In genomic region chr1:155483693-155484092, GRCm38 (mm10) we compare ENCODE assay signal across 25 mouse cellular contexts.
A peak's percentile ranks its signal among the peaks of the same experiment; 100 is the strongest.
DNase-seq lines count a peak whose midpoint lies in the region; ATAC-seq and TF ChIP-seq lines count a peak whose summit lies in the region.
"Had no signal": no experiment of that assay in that cellular context is flagged by ENCODE, and none has a peak within 500 bp of the region (broad histone marks: within the 10 kb centered on the region; RNA-seq: fewer than 3 reads in every experiment).

No protein-coding gene starts in this region.

- H3K27me3 ChIP-seq in lung, embryonic 14.5 days (ENCODE audit: insufficient read depth, low read length) = no peaks in the 10 kb centered on the region
- H3K27me3 ChIP-seq: CH12.LX; heart, embryonic 13.5 days; limb, embryonic 12.5 days; liver, embryonic 15.5 days; midbrain, embryonic 13.5 days; neural tube, embryonic 12.5 days had no signal

- DNase-seq in lung, embryonic 14.5 days = peak; percentile 26
- no peak for DNase-seq in lung, adult 18-20 months
- DNase-seq in A20 (ENCODE audit: low read depth, low spot score) = peak; percentile 80
- DNase-seq in embryo, embryonic 10.5 days (ENCODE audit: low spot score) = no peak
- DNase-seq: adrenal gland, adult 8-10 months; cerebellum, adult 2 months; cerebellum, postnatal 25 days; gastrocnemius, postnatal 10 days; heart, adult 2 months; kidney, adult 11 months; kidney, postnatal 4 days; thymus, postnatal 14 days had no signal

- no peaks in the 10 kb centered on the region for H3K36me3 ChIP-seq in lung, embryonic 14.5 days (ENCODE audit: insufficient read depth)
- H3K36me3 ChIP-seq: G1E; heart, embryonic 13.5 days; hindbrain, embryonic 13.5 days; limb, embryonic 12.5 days; liver, embryonic 15.5 days; midbrain, embryonic 13.5 days; neural tube, embryonic 12.5 days had no signal

- no peak overlapping the region for H3K9ac ChIP-seq in lung, embryonic 14.5 days
- H3K9ac ChIP-seq: heart, embryonic 13.5 days; hindbrain, embryonic 13.5 days; limb, embryonic 12.5 days; liver, embryonic 15.5 days; midbrain, embryonic 13.5 days; neural tube, embryonic 12.5 days had no signal

- no peak overlapping the region for H3K4me3 ChIP-seq in lung, embryonic 14.5 days (ENCODE audit: low read depth, low read length)
- no peak overlapping the region for H3K4me3 ChIP-seq in bone marrow macrophage, adult 2 months (ENCODE audit: insufficient read depth, low read length)
- H3K4me3 ChIP-seq: heart, adult 2 months; heart, embryonic 13.5 days; hindbrain, embryonic 13.5 days; limb, embryonic 12.5 days; liver, embryonic 15.5 days; midbrain, embryonic 13.5 days; neural tube, embryonic 12.5 days had no signal

- H3K4me1 ChIP-seq in lung, embryonic 14.5 days (ENCODE audit: insufficient read depth) = peaks cover 12% of the 10 kb centered on the region
- H3K4me1 ChIP-seq in bone marrow macrophage, adult 2 months (ENCODE audit: control insufficient read depth, insufficient read depth, low read length) = peaks cover 18% of the 10 kb centered on the region

- no peak overlapping the region for H3K4me2 ChIP-seq in lung, embryonic 14.5 days
- H3K4me2 ChIP-seq: heart, embryonic 13.5 days; hindbrain, embryonic 13.5 days; limb, embryonic 12.5 days; liver, embryonic 15.5 days; midbrain, embryonic 13.5 days; neural tube, embryonic 12.5 days had no signal

- H3K27ac ChIP-seq in lung, embryonic 14.5 days (ENCODE audit: low read depth) = no peak overlapping the region
- peak overlapping the region; percentile 46 for H3K27ac ChIP-seq in bone marrow macrophage, adult 2 months (ENCODE audit: insufficient read depth, low read depth, low read length)
- H3K27ac ChIP-seq: heart, adult 2 months; heart, embryonic 13.5 days; hindbrain, embryonic 13.5 days; limb, embryonic 12.5 days; liver, embryonic 15.5 days; midbrain, embryonic 13.5 days; neural tube, embryonic 12.5 days had no signal

- WGBS in lung, embryonic 14.5 days = 41% methylated on average over 7 of the region's 7 CpGs

- ATAC-seq in lung, embryonic 14.5 days (ENCODE audit: insufficient read depth) = no peak
- peak; percentile 59; the same call in 1 of the 2 replicates for ATAC-seq in monocyte, adult 5-6 weeks (replicated peaks; ENCODE audit: insufficient number of reproducible peaks, low FRiP score, low TSS enrichment, poor library complexity, severe bottlenecking)
- no peak for ATAC-seq in cerebellum, adult (ENCODE audit: insufficient number of reproducible peaks, low FRiP score, low TSS enrichment)
- ATAC-seq: activated CD4-positive, CD25-positive, alpha-beta regulatory T cell, adult 4 months; forebrain, embryonic 14.5 days; midbrain, embryonic 13.5 days had no signal

- TF ChIP-seq POLR2A in bone marrow macrophage, adult 2 months (IDR thresholded peaks at IDR 0.05; ENCODE audit: borderline replicate concordance, low read depth, low read length) = no peak

- no peaks in the 10 kb centered on the region for H3K9me3 ChIP-seq in lung, embryonic 14.5 days (ENCODE audit: low read depth, low read length)
- H3K9me3 ChIP-seq: G1E; heart, embryonic 13.5 days; hindbrain, embryonic 13.5 days; limb, embryonic 12.5 days; liver, embryonic 15.5 days; midbrain, embryonic 13.5 days; neural tube, embryonic 12.5 days had no signal

- TF ChIP-seq CTCF in lung, embryonic 14.5 days (IDR thresholded peaks at IDR 0.05; ENCODE audit: low read depth) = no peak
- TF ChIP-seq CTCF in bone marrow macrophage, adult 2 months (IDR thresholded peaks at IDR 0.05; ENCODE audit: low read depth, low read length) = no peak

Comparison
In these comparisons a context has a peak if more than half of its experiments do, and no peak if none do; other contexts are left out.
1. DNase-seq: peak in lung, embryonic 14.5 days (single experiment) and A20 (single experiment); none in lung, adult 18-20 months (0 of 2) and embryo, embryonic 10.5 days (single experiment).